Mouse (Mus musculus) liver, adult 2 months (tissue): ENCODE data around the gene Sgsm2. TPM values are rescaled to one million over a fixed set of nuclear protein-coding genes. Genes with fewer than 3 reads are reported as not detected.

Source experiments
- DNase-seq: peaks from one replicate; pipeline ENCODE4 v3.0.0-alpha.2; 2011; ENCODE audit warnings: low read depth, low spot score; ENCODE audit errors: extremely low read depth
- H3K27ac ChIP-seq: fragments of 200-500 bp; replicated peaks from 2 replicates; pipeline ENCODE4 v1.5.1; 2012; ENCODE audit warnings: low read depth, mild to moderate bottlenecking, control low read depth, inconsistent platforms, low read length; ENCODE audit not compliant: insufficient read depth
- H3K27me3 ChIP-seq: fragments of 200-500 bp; 2 replicates; pipeline ENCODE4 v1.6.1; 2012; ENCODE audit warnings: mild to moderate bottlenecking, moderate library complexity, low read length, inconsistent platforms; ENCODE audit not compliant: control insufficient read depth, insufficient read depth
- H3K36me3 ChIP-seq: fragments of 200-500 bp; 2 replicates; pipeline ENCODE4 v1.6.1; 2012; ENCODE audit warnings: low read length, inconsistent platforms; ENCODE audit not compliant: control insufficient read depth, insufficient read depth
- H3K4me1 ChIP-seq: fragments of 200-500 bp; 2 replicates; pipeline ENCODE4 v1.6.1; 2011; ENCODE audit warnings: low read length; ENCODE audit not compliant: control insufficient read depth, insufficient read depth
- H3K4me3 ChIP-seq: fragments of 200-500 bp; 2 replicates; pipeline ENCODE4 v1.5.1; 2011; ENCODE audit warnings: low read depth, mild to moderate bottlenecking, control low read depth, low read length, moderate library complexity; ENCODE audit not compliant: insufficient read depth
- H3K79me2 ChIP-seq: fragments of 200-500 bp; 2 replicates; pipeline ENCODE4 v1.6.1; 2012; ENCODE audit warnings: inconsistent platforms, mild to moderate bottlenecking, low read length, moderate library complexity; ENCODE audit not compliant: control insufficient read depth, insufficient read depth
- H3K9ac ChIP-seq: fragments of 200-500 bp; 2 replicates; pipeline ENCODE4 v1.6.1; 2012; ENCODE audit warnings: low read depth, mild to moderate bottlenecking, control low read depth, inconsistent platforms, low read length
- CTCF ChIP-seq: fragments of 200-500 bp; IDR thresholded peaks from 2 replicates; pipeline ENCODE4 v1.5.1; 2011; ENCODE audit warnings: low read depth, low read length, control low read depth
- POLR2A ChIP-seq: fragments of 200-500 bp; IDR thresholded peaks from 2 replicates; pipeline ENCODE4 v1.6.1; 2011; ENCODE audit warnings: low read length, control low read depth; ENCODE audit not compliant: insufficient read depth; ENCODE audit errors: extremely low read depth
- whole genome bisulfite sequencing: fragments of 180-500 bp; shearing (Covaris S2); methylation state at CpG from one replicate; pipeline ENCODE4 v1.1.7; 2018; 5-methylcytosine and 5-hydroxymethylcytosine counted together
- polyA plus RNA-seq: library from polyadenylated mRNA; depleted of rRNA; stranded (reverse); fragments of >200 nt; gene quantifications from 2 replicates; pipeline ENCODE4 v1.2.3, GENCODE M21; 2012
- total RNA-seq: library from RNA; depleted of rRNA; stranded (reverse); fragments of >200 nt; gene quantifications from 2 replicates; pipeline ENCODE4 v1.2.3, GENCODE M21; 2014

Gene Sgsm2
- total and polyA plus RNA-seq, 2 experiments, result 1.5 to 7.5 TPM

- 2% methylated on average over 11 of the region's 11 CpGs for WGBS
- H3K36me3 ChIP-seq, result peaks cover 4% of the 10 kb centered on the region; the same call in 1 of the 2 replicates
- peaks cover 13% of the 10 kb centered on the region; the same call in 1 of the 2 replicates for H3K79me2 ChIP-seq
- DNase-seq, result peak; percentile 98
- H3K9ac ChIP-seq, result peak overlapping the region; percentile 89
- H3K4me3 ChIP-seq, result peak overlapping the region; percentile 67
- no peak for TF ChIP-seq CTCF
- no peak for TF ChIP-seq POLR2A
- H3K27ac ChIP-seq, result peak overlapping the region; percentile 96
- H3K27me3 ChIP-seq, result no peaks in the 10 kb centered on the region
- H3K4me1 ChIP-seq, result peaks cover 4% of the 10 kb centered on the region; the same call in 1 of the 2 replicates
These were observed 29.6 kb upstream of the Sgsm2 start for GRCm38 (mm10) chr11:74926388-74927005.

GRCm38 (mm10) chr11:74925577-74926387 is 28.9 kb upstream of the Sgsm2 start, which contains the start of the genes Smg6 and Srr:
Smg6 (plus strand) TSS chr11:74925823.
Srr (minus strand) TSS chr11:74925948.
- under 1% methylated on average over 84 of the region's 88 CpGs for WGBS
- Histone ChIP-seq H3K27ac (peak within 1 kb of the TSS; percentile 96), H3K36me3 (peaks cover 5% of the 10 kb centered on the region), H3K79me2 (peaks cover 13% of the 10 kb centered on the region; the same call in 1 of the 2 replicates), H3K4me1 (peaks cover 4% of the 10 kb centered on the region; the same call in 1 of the 2 replicates), H3K27me3 (no peaks in the 10 kb centered on the region), H3K9ac (peak within 1 kb of the TSS; percentile 89), H3K4me3 (peak within 1 kb of the TSS; percentile 67)
- peak; percentile 13; the same call in 1 of the 2 replicates for TF ChIP-seq CTCF
- TF ChIP-seq POLR2A, result peak; percentile 91
- DNase-seq, result peak; percentile 85

- peaks cover 3% of the 10 kb centered on the region; the same call in 1 of the 2 replicates for H3K79me2 ChIP-seq
- H3K36me3 ChIP-seq, result peaks cover 19% of the 10 kb centered on the region
- no peak overlapping the region for H3K9ac ChIP-seq
- peak overlapping the region; percentile 93 for H3K27ac ChIP-seq
- no peaks in the 10 kb centered on the region for H3K27me3 ChIP-seq
- peak; percentile 86 for DNase-seq
- TF ChIP-seq CTCF, result peak; percentile 61
- no peak for TF ChIP-seq POLR2A
- peak overlapping the region; percentile 67; the same call in 1 of the 2 replicates for H3K4me3 ChIP-seq
- peaks cover 7% of the 10 kb centered on the region; the same call in 1 of the 2 replicates for H3K4me1 ChIP-seq
- 7% methylated on average over 4 of the region's 4 CpGs for WGBS
These were observed 27.3 kb upstream of the Sgsm2 start for GRCm38 (mm10) chr11:74924149-74924548.

- Histone ChIP-seq H3K27me3 (no peaks in the 10 kb centered on the region), H3K4me3 (no peak overlapping the region), H3K27ac (no peak overlapping the region), H3K9ac (no peak overlapping the region), H3K4me1 (peaks cover 5% of the 10 kb centered on the region; the same call in 1 of the 2 replicates), H3K36me3 (peaks cover 35% of the 10 kb centered on the region), H3K79me2 (peaks cover 3% of the 10 kb centered on the region; the same call in 1 of the 2 replicates)
- no peak for DNase-seq
- TF ChIP-seq CTCF (no peak), POLR2A (no peak)
- 78% methylated on average over 6 of the region's 6 CpGs for WGBS
These were observed 22.4 kb upstream of the Sgsm2 start for GRCm38 (mm10) chr11:74919249-74919648.

- Histone ChIP-seq H3K27me3 (no peaks in the 10 kb centered on the region), H3K79me2 (no peaks in the 10 kb centered on the region; the same call in 1 of the 2 replicates), H3K4me3 (no peak overlapping the region), H3K9ac (no peak overlapping the region), H3K36me3 (peaks cover 34% of the 10 kb centered on the region), H3K27ac (no peak overlapping the region), H3K4me1 (no peaks in the 10 kb centered on the region)
- TF ChIP-seq POLR2A, result no peak
- no peak for TF ChIP-seq CTCF
- 88% methylated on average over 3 of the region's 3 CpGs for WGBS
- no peak for DNase-seq
These were observed 15.6 kb upstream of the Sgsm2 start for GRCm38 (mm10) chr11:74912492-74912891.
